Mouse (Mus musculus) CD4-positive, CD25-positive, alpha-beta regulatory T cell, adult 2 months (primary cell): ENCODE measurements around the gene Calhm3.
"Not testable (repeated sequence)": the region's sequence is repeated elsewhere in the genome, so short reads cannot be mapped to it uniquely, and the experiment has no call there.

Experiments
- DNase-seq: peaks from one replicate; pipeline ENCODE4 v3.0.0-alpha.2; 2012; ENCODE audit warnings: low read depth, low spot score

The Calhm3 gene

DNA sequence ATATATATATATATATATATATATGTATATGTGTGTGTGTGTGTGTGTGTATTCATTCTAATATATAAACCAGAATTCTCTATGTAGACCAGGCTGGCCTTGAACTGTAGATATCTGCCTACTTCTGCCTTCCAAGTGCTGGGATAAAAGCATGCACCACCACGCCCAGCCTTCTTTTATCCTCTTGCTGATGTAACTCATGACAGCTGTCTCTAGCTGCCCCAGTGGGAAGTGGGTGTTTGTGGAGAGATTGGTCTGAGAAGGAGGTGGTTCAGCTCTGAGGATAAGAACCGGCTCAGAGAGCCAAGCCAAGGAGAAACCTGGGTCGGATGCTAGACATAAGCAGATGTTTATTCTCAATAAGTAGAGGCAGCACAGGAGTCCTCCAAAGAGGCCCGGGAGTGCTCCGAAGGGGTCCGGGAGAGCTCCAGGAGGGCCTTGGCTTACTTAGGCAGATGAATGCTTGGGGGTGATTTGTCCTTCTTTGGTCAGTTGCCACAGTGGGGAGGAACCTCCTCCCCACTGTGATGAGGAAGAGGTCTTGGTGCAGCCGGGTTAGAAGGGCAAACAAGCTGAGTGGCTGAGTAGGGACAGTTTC is 10.2 kb upstream of the Calhm3 start:
- no peak for DNase-seq

DNA sequence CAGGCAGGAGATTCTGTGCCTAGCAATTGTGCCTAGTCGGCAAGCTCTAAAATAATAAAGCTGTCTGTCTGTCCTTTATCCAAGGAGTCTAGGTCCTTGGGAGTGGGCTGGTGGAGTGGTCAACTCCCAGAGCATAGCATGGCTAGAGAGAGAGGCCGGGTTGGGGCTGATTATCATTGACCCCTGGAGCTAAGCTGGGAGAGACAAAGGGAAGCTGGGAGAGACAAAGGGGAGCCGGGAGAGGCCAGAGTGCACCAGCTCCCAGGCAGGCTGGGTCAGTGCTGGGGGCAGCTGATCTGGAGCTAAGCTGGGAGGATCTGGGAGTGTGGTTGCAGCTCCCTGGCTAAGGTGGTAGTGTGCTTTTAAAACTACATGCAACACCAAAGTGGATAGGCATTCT is 9.2 kb upstream of the Calhm3 start:
- no peak for DNase-seq

DNA sequence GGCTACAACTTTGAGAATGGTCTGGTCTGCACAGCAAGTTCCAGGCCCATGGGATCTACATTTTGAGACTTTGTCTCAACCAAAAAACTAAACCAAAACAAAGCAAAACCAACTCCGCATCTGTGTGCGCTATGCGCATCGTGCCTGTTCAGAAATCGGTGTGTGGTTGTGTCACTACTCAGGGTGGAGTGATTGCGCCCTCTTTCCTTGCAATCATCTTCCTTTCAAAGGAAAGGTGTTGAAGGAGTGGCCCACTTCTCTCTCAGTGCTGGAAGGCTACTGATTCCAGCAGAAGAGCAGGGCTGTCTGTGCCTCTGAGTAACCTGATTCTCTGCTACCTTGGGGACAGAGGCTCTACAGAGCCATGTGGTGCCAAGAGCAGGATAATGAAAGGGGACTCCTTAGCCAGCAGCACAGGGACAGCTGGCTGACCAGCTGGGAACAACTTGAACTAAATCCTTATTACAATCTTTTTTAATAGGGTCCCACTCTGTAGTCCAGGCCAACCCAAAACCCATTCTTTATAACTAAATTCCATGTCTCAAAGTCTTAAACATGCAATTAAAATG is 5.7 kb upstream of the Calhm3 start:
- DNase-seq = no peak

DNA sequence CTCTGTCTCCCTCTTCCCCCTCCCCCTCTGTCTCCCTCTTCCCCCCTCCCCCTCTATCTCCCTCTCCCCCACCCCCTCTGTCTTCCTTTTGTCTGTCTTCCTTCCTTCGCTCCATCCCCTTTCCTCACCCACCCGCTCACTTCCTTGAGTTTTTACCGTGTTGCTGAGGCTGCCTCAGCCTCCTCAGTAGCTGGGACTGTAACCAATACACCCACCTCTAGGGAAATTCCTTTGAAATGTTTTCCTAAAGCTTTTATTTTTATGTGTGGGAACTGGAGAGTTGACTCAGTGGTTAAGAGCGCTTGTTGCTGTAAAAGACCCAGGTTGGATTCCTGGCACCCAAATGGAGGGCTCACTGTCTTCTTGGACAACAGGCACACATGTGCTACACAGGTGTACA is 4.1 kb upstream of the Calhm3 start:
- DNase-seq = no peak

DNA sequence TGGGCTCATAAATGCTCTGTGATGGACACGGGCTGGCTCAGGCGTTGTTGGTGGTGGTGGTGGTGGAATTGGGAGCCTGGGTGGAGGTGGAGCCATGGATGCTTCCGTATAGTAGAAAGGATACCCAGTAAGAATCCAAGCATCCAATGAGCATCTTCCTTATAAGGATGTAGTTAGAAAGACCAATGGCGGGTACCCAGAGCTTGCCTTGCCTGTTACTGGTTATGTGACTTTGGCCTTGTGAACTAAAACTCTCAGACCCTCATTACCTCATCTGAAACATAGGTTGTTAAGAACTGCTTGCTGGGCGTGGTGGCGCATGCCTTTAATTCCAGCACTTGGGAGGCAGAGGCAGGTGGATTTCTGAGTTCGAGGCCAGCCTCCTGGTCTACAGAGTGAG is 3.8 kb downstream of the Calhm3 start:
- no peak for DNase-seq

DNA sequence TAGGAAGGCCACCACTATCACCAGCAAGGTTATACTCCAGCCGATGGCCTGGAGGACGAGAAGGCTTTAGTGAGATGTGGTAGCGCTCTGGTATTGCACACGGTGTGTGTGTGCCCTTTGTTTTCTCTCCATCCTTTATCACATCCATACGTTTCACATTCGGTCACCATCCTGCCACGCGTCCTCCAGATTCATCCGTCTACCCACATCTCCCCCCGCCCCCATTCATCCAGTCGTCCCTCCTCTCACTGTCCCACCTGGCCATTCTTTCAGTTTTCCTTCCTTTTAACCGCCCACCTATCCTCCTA is 5.5 kb downstream of the Calhm3 start:
- no peak for DNase-seq

DNA sequence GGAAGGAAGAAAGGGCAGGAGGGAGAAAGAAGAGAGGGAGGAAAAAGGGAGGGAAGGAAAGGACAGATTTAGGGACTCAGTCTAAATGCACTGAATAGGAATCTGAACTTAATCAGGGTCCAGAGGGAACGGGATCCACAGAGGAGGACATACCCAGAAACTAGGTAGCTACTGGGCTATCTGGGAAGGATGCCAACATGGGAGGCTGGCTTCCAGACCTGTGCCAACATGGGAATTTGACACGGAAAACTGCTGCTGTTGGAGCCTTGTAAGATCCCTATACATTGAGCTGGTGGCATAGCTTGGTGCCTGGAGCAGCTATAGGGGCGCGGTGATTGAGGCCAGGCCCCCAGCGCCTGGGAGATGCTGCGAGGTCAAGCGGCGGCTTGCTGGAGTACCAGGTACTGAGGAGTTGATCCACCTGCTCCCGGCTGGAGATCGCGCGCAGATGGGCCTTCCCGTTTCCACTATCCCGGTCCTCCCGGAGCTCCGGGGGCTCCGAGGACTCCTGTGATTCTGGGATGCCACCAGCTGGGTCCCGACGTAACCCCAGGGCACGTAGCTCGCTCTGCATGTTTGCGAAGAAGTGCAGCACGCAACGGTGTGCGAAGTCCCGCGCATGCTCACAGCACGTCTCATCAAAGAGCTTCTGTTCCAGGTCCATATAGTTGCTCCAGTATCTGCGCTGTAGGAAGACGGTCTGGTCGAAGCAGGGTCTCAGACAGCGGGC is 6.1 kb downstream of the Calhm3 start:
- DNase-seq = no peak

DNA sequence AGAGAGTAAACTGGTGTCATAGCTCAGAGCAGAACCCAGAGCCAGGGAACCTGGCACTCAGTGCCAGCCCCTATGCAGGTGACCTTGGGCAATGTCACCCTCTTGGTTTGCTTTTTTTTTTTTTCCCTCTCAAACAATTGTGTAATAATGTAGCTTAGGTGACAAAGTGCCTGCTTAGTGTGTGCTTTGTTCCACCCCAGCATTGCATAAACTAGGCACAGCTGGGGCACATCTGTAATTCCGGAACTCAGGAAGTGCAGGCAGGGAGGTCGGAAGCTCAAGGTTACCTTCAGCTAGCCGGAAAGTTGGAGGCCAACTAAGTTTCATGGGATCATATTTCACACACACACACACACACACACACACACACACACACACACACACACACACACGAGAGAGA is 7.7 kb downstream of the Calhm3 start:
- DNase-seq = no peak

DNA sequence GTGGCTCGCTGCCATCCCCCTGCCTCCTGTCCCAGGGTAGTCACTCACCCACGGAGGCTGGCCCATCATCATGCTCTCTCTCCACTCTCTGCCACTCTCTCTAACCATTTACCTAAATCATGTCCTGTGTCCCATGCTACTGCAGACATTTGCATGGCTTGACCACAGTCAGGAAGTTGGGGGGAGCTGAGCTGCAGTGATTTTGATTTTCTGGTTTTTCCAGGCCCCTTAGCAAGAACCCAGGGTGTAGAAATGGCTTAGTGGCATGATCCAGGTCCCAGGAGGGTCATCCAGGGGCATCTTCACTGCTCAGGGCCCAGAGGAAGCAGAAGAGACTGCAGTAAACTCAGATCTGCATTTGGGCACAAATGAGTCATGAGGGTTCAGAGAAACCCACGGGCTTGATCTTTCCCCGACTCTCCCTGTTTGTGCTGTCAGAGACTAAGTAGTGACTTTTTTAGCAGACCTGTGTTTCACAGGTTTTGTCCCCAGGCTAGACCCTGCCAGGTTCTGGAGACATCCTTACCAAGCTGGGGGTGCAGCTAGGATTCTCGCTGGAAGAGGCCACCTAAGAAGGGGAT is 9.2 kb downstream of the Calhm3 start:
- DNase-seq = no peak

DNA sequence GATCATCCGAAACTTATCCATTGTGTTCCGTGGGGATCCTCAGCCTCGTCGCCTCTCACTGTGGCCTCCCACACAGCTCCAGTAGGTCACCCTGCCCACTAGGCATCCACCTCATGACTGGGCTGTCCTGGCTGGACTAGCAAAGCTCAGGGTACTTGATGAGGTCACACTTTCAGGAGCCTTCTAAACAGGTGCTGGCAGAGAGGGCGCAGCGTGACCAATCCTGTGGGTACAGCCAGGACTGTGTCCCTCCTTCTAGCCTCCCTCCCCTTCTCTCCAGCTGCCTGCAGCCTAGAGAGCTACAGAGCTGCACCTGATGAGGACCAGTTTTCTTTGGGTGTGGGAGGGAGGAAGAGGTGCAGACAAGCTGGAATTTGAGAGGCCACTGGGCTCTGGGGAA is 13.4 kb downstream of the Calhm3 start, which contains the start of gene Calhm1:
TSS of gene Calhm1 (minus strand) at position 101 of the 400 bp plus-strand sequence.
- no peak for DNase-seq

DNA sequence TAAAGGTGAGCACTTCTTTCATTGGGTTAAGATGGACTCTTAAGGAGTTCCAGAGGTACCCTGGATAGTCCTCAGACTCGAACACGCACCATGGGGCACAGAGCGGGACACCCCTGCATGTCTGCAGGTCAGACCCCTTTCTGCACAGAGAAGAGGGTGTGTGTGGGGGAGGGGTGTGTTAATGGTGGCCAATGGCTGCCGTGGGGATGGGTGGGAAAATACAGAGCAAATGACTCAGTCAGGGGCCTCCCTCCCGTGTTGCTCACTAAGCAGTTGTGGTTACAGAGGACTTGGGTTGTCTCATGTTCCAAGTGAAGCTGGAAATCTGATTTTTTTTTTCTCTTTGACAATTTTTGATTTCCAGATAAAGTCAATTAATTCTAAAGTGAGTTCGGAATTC is 15.1 kb downstream of the Calhm3 start:
- no peak for DNase-seq

DNA sequence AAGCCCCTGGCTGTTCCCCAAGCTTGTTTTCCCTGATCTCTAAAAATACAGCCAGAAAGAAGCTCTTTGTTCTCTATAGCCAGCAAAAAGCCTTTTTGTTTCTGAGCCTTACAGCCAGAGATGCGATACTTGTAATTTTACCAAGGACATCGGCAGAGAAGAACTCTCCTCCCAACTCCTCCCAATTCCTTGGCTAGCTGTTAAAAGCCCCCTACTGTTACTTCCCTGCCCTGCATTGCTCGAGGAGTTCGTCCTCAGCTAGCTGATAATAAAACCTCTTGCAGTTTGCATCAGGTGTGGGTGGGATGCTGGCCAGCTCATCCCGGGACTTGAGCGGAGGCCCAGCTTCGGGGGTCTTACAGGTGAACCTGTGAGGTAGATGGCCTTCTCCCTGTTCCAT is 18.0 kb downstream of the Calhm3 start:
- not testable (repeated sequence) for DNase-seq

DNA sequence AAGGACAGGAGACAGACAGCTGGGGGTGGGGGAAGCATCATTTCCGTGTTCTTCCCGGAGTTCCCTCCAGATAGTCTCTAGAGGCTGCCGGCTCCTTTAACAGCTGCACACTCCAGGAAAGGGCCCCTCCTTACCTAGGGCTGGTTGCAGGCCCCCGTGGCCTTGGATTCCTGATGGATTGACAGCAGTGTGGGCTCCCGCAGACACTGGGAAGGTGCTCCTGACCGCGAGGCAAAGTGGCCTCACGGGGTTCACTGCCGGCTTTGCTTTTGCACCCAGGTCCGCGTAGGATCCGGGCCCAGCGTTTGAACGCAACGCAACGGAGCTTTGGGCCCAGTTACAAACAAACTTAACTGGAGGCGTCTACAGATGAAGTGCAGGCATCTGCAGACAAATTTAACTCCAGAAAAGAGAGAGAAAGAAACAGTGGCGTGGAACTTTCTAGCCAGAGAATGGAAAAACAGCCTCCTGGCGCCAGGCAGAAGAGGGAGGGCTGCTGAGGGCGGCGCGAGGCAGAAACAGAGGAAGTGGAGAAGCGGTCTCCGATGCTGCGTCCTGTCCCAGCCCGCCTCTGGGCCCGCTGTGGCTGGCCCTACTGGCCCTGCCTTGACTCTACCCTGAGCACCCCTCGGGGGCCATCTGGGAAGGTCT is 19.7 kb downstream of the Calhm3 start, which contains the start of gene Calhm2:
TSS of gene Calhm2 (minus strand) at position 524 of the 651 bp plus-strand sequence.
- DNase-seq = peak; percentile 67

DNA sequence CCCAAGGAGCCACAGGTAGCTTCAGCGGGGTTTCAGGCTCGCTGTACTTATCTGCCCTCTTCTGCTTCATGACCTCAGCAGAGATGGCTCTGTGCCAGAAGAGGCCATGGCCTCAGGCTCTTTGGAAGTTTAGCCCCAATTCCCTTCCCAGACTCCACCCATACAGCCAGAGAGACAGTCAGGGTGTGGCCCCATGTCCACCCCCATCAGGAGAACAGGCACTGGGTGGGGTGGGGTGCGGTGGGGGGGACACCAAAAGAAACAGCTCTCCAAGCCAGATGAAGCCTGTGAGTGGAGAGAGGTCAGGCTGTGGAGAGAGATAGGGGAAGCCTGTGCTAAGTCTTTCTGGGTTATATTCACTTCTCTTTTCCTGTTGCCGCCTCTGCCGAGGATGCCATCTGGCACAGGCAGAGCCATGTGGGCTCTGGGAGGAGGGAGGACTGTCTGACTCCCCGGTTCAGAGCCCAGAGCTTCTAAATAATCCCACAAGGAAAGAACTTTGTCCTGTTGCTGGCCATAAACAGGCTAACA is 20.4 kb downstream of the Calhm3 start:
- DNase-seq = peak; percentile 58

DNA sequence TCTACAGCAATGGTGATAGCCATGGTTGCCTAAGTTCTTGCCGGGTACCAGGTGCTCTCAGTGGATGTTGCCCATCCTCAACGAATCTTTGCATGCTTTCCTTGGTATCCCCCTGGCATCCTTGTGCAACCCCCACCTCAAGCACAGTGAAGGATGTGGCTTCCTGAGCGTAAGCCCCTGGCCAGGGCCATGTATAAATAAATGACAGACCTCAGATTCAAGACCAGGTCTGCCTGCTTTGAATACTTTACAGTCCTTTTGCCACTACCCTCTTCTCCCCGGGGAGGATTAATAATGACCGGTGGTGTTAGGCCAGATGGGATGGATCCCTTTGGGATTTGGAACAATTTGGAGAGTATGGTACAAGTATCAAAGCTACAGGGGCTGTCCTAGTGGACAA is 21.4 kb downstream of the Calhm3 start:
- DNase-seq = no peak

DNA sequence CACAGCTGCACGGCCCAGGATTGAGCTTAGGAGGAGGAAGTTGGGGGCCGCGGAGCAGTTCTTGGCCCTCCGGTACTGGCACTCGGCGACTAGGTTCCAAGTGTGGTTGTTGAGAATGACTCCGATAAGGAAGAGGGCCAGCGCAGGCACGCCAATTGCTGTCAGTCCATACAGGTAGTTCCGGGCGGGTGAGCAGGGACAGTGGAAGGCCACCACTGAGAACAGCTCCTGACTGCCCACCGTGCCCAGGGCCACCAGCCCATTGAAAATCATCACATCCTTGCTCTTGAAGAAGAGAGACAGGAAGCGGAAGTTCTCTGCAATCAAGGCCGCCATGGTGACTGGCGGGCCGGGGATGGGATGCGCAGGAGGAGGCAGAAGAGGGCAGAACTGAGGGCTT is 22.0 kb downstream of the Calhm3 start:
- no peak for DNase-seq

DNA sequence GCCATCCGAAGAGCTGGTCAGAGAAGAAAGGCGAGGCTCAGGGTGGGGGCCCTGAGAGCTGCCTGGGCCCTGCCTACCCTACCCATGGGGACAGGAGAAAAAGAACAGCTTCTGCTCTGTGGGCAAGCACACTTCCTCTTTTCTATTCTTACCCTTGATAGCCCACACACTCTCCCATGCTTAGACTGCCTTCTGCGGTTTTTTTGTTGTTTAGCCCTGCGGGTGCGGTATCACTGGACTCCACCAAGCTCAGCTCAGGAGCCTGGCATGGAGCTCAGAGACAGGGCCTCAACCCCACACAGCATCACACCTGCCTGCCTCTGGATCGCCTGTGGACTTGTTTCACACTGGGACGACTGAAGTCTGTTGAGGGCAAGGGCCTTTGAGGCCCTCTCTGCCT is 24.4 kb downstream of the Calhm3 start:
- no peak for DNase-seq

DNA sequence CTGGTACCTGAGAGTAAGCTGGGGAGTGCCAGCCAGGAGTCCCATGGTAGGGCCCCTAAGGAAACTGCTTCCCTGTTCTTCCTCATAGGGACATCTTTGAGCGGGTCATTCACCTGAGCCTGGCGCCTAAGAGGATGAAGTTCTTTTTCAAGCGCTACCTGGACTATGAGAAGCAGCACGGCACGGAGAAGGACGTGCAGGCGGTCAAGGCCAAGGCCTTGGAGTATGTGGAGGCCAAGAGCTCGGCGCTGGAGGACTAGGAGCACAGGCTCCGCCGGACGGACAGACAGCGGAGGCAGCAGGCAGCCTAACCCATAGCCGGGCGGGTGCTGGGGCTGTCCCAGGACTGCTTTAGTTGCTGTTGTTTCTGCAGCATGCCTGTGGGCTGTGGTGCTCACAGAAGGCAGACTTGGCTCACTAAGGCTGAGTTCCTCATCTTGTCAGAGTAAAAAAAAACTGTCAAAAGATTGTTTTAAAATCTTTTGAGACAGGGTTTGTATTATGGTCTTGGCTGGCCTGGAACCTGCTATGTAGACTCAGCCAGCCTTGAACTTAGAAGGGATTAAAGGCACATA is 26.9 kb downstream of the Calhm3 start:
- no peak for DNase-seq

DNA sequence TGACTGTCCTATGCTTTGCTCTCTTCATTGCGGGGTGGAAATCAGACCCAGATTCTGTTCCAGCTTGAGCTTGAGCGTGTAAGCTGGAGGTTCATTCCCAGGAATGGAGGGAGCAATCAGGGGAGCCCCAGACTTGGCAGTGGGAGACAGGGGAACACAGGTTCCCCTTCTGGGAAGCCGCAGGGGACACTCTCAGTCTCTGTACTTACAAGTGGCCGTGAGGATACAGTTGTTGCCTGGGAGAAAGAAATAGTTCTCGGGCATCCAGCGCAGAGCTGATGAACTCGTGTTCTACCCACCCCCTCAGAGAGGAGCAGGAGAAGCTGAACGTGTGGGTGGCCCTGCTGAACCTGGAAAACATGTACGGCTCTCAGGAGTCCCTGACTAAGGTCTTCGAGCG is 28.7 kb downstream of the Calhm3 start:
- no peak for DNase-seq

DNA sequence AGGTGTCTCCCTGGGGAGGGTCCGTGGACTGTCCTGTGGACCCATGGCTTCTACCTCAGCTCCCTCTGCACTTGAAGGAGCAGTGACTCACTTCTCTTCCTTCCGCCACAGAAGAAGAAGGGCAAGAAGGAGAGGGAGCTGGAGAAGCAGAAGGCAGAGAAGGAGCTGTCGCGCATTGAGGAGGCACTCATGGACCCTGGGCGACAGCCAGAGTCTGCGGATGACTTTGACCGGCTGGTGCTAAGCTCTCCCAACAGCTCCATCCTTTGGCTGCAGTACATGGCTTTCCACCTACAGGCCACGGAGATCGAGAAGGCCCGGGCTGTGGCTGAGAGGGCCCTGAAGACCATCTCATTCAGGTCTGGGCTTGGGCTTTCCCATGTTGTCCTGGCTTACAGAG is 29.4 kb downstream of the Calhm3 start:
- no peak for DNase-seq

DNA sequence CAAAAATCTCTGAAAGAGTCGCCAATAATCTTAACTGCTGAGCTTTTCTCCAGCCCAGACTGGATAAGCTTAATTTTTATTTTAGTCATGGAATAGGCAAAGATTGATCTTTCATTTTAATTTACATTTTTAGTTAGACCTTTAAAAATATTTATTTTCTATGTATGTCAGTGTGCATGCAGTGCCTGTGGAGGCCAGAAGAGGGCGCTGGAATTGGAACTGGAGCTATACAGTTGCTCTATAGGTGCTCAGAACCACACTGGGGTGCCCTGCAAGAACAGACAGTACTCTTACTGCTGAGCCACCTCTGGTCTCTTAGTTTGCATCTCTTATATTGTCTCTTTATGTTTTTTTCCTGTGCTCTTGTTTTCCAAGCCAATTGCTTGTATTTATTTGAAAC is 34.8 kb downstream of the Calhm3 start:
- peak; percentile 70 for DNase-seq

DNA sequence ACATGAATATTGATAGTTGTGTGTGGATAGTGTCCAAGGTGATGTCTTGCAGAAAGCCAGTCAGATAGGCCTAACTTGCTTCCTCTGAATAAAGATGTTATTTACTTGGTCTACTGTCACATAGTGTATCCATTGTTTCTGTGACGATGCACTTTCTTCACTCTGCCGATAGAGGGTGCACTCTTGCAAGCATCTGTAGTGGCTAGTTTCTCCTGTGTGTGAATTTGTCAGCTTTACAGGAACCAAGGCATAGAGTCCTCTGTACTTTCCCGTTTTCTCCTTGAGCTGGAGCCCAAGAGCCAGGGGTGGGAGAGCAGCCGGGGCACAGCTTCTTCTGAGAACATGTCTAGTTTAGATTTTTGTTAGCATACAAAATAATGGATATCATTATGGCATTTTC is 36.5 kb downstream of the Calhm3 start:
- DNase-seq = peak; percentile 57
